Mouse (Mus musculus) embryonic facial prominence, embryonic 10.5 days (tissue): ENCODE measurements at regions not wholly inside any gene's neighbourhood (a gene's known extent, or its start where the extent isn't known, plus 50 kb on each side); places are given as distances from the start of the nearest gene placed in this dataset.
"Not testable (repeated sequence)": the region's sequence is repeated elsewhere in the genome, so short reads cannot be mapped to it uniquely, and the experiment has no call there.

Experiments
- DNase-seq: peaks from one replicate; pipeline ENCODE4 v3.0.0-alpha.2; 2017; ENCODE audit warnings: low spot score
- H3K27ac ChIP-seq: fragments of 300-500 bp; sonication (generic); replicated peaks from 2 replicates; pipeline ENCODE4 v1.5.1; 2016; ENCODE audit warnings: mild to moderate bottlenecking
- H3K27me3 ChIP-seq: fragments of 300-500 bp; sonication (generic); replicated peaks from 2 replicates; pipeline ENCODE4 v1.6.1; 2016; ENCODE audit warnings: low read depth, mild to moderate bottlenecking; ENCODE audit not compliant: poor library complexity, severe bottlenecking
- H3K36me3 ChIP-seq: fragments of 300-500 bp; sonication (generic); replicated peaks from 2 replicates; pipeline ENCODE4 v1.6.1; 2016; ENCODE audit warnings: mild to moderate bottlenecking, moderate library complexity
- H3K4me1 ChIP-seq: fragments of 300-500 bp; sonication (generic); 2 replicates; pipeline ENCODE4 v1.6.1; 2016
- H3K4me3 ChIP-seq: fragments of 300-500 bp; sonication (generic); 2 replicates; pipeline ENCODE4 v1.5.1; 2016; ENCODE audit warnings: mild to moderate bottlenecking, moderate library complexity
- H3K9me3 ChIP-seq: fragments of 300-500 bp; sonication (generic); 2 replicates; pipeline ENCODE4 v1.6.1; 2016; ENCODE audit warnings: mild to moderate bottlenecking
- WGBS: fragments of 180-500 bp; shearing (Covaris S2); methylation state at CpG from one replicate; pipeline ENCODE4 v1.1.7; 2016; 5-methylcytosine and 5-hydroxymethylcytosine counted together

- Histone ChIP-seq H3K4me3 (no peak overlapping the region), H3K27ac (no peak overlapping the region), H3K36me3 (no peaks in the 10 kb centered on the region), H3K27me3 (no peaks in the 10 kb centered on the region), H3K4me1 (no peaks in the 10 kb centered on the region), H3K9me3 (no peaks in the 10 kb centered on the region)
- no peak for DNase-seq
- 86% methylated on average over 4 of the region's 4 CpGs for WGBS
These were observed 67.4 kb upstream of the Nt5e start for GRCm38 (mm10) chr9:88259627-88260026.

- H3K27ac ChIP-seq, result no peak overlapping the region
- WGBS, result 80% methylated on average over 2 of the region's 2 CpGs
These were observed 66.8 kb upstream of the Nt5e start for GRCm38 (mm10) chr9:88260072-88260635.

GRCm38 (mm10) chr9:88262461-88262860 lies 64.5 kb upstream of the Nt5e start:
- DNase-seq, result no peak
- no peaks in the 10 kb centered on the region for H3K4me1 ChIP-seq
- no peaks in the 10 kb centered on the region for H3K9me3 ChIP-seq
- no peak overlapping the region for H3K27ac ChIP-seq
- WGBS, result 72% methylated on average over 3 of the region's 3 CpGs
- H3K27me3 ChIP-seq, result no peaks in the 10 kb centered on the region
- no peak overlapping the region for H3K4me3 ChIP-seq
- no peaks in the 10 kb centered on the region for H3K36me3 ChIP-seq

More at GRCm38 (mm10) chr9:88260072-88260635, 66.8 kb upstream of the Nt5e start:
- Histone ChIP-seq H3K4me3 (no peak overlapping the region), H3K36me3 (no peaks in the 10 kb centered on the region), H3K27me3 (no peaks in the 10 kb centered on the region), H3K4me1 (no peaks in the 10 kb centered on the region), H3K9me3 (no peaks in the 10 kb centered on the region)
- no peak for DNase-seq

GRCm38 (mm10) chr9:88266346-88266745 lies 60.7 kb upstream of the Nt5e start:
- not testable (repeated sequence) for H3K27ac ChIP-seq, DNase-seq, H3K27me3 ChIP-seq, H3K36me3 ChIP-seq, H3K4me3 ChIP-seq, H3K9me3 ChIP-seq, H3K4me1 ChIP-seq
- 93% methylated on average over 1 of the region's 1 CpGs for WGBS

- DNase-seq, result no peak
- H3K9me3 ChIP-seq, result no peaks in the 10 kb centered on the region
- H3K4me1 ChIP-seq, result no peaks in the 10 kb centered on the region
- no peak overlapping the region for H3K4me3 ChIP-seq
- no peaks in the 10 kb centered on the region for H3K36me3 ChIP-seq
- H3K27me3 ChIP-seq, result no peaks in the 10 kb centered on the region
- whole genome bisulfite sequencing, result 78% methylated on average over 2 of the region's 2 CpGs
- no peak overlapping the region for H3K27ac ChIP-seq
These were observed 58.2 kb upstream of the Nt5e start for GRCm38 (mm10) chr9:88268811-88269210.

GRCm38 (mm10) chr9:88269216-88269615 lies 57.8 kb upstream of the Nt5e start:
- Histone ChIP-seq H3K9me3 (no peaks in the 10 kb centered on the region), H3K27ac (no peak overlapping the region), H3K4me3 (no peak overlapping the region), H3K4me1 (no peaks in the 10 kb centered on the region), H3K27me3 (no peaks in the 10 kb centered on the region), H3K36me3 (no peaks in the 10 kb centered on the region)
- DNase-seq, result no peak
- 92% methylated on average over 5 of the region's 5 CpGs for WGBS

GRCm38 (mm10) chr9:88270836-88271235 lies 56.2 kb upstream of the Nt5e start:
- Histone ChIP-seq H3K9me3 (no peaks in the 10 kb centered on the region), H3K36me3 (no peaks in the 10 kb centered on the region), H3K27me3 (no peaks in the 10 kb centered on the region), H3K27ac (no peak overlapping the region), H3K4me3 (no peak overlapping the region), H3K4me1 (no peaks in the 10 kb centered on the region)
- 84% methylated on average over 1 of the region's 1 CpGs for WGBS
- no peak for DNase-seq

GRCm38 (mm10) chr9:88273304-88273703 lies 53.7 kb upstream of the Nt5e start:
- WGBS, result 83% methylated on average over 4 of the region's 4 CpGs
- no peak overlapping the region for H3K27ac ChIP-seq
- H3K4me1 ChIP-seq, result no peaks in the 10 kb centered on the region
- no peak for DNase-seq
- H3K9me3 ChIP-seq, result no peaks in the 10 kb centered on the region
- no peak overlapping the region for H3K4me3 ChIP-seq
- no peaks in the 10 kb centered on the region for H3K36me3 ChIP-seq
- H3K27me3 ChIP-seq, result no peaks in the 10 kb centered on the region

- Histone ChIP-seq H3K27ac (no peak overlapping the region), H3K4me1 (no peaks in the 10 kb centered on the region), H3K27me3 (no peaks in the 10 kb centered on the region), H3K36me3 (no peaks in the 10 kb centered on the region), H3K4me3 (no peak overlapping the region), H3K9me3 (no peaks in the 10 kb centered on the region)
- DNase-seq, result no peak
These were observed 53.0 kb upstream of the Nt5e start for GRCm38 (mm10) chr9:88274040-88274439.

GRCm38 (mm10) chr9:88274681-88275336 lies 52.2 kb upstream of the Nt5e start:
- no peaks in the 10 kb centered on the region for H3K9me3 ChIP-seq
- 85% methylated on average over 3 of the region's 3 CpGs for WGBS

GRCm38 (mm10) chr9:88276023-88276568 lies 50.9 kb upstream of the Nt5e start:
- Histone ChIP-seq H3K36me3 (no peaks in the 10 kb centered on the region), H3K9me3 (no peaks in the 10 kb centered on the region), H3K27me3 (no peaks in the 10 kb centered on the region), H3K27ac (no peak overlapping the region), H3K4me3 (no peak overlapping the region), H3K4me1 (no peaks in the 10 kb centered on the region)
- no peak for DNase-seq
- WGBS, result 88% methylated on average over 3 of the region's 3 CpGs

More at GRCm38 (mm10) chr9:88274681-88275336, 52.2 kb upstream of the Nt5e start:
- no peak overlapping the region for H3K27ac ChIP-seq
- H3K4me3 ChIP-seq, result no peak overlapping the region
- H3K27me3 ChIP-seq, result no peaks in the 10 kb centered on the region
- DNase-seq, result no peak
- H3K36me3 ChIP-seq, result no peaks in the 10 kb centered on the region
- no peaks in the 10 kb centered on the region for H3K4me1 ChIP-seq

GRCm38 (mm10) chr9:88277031-88277430 lies 50.0 kb upstream of the Nt5e start:
- H3K9me3 ChIP-seq, result no peaks in the 10 kb centered on the region
- no peak overlapping the region for H3K27ac ChIP-seq
- H3K36me3 ChIP-seq, result no peaks in the 10 kb centered on the region
- H3K4me1 ChIP-seq, result no peaks in the 10 kb centered on the region
- DNase-seq, result no peak
- H3K27me3 ChIP-seq, result no peaks in the 10 kb centered on the region
- H3K4me3 ChIP-seq, result no peak overlapping the region
- WGBS, result 93% methylated on average over 6 of the region's 6 CpGs
